Mouse (Mus musculus) retina, adult 2 months (tissue): ENCODE data around the gene Hist1h4n.
A peak's percentile ranks its signal among the peaks of the same experiment; 100 is the strongest.
"Not testable (repeated sequence)": the region's sequence is repeated elsewhere in the genome, so short reads cannot be mapped to it uniquely, and the experiment has no call there.

Source experiments
- DNase-seq: peaks from one replicate; pipeline ENCODE4 v3.0.0-alpha.2; 2012; ENCODE audit warnings: low read depth, low spot score

Gene Hist1h4n

DNA sequence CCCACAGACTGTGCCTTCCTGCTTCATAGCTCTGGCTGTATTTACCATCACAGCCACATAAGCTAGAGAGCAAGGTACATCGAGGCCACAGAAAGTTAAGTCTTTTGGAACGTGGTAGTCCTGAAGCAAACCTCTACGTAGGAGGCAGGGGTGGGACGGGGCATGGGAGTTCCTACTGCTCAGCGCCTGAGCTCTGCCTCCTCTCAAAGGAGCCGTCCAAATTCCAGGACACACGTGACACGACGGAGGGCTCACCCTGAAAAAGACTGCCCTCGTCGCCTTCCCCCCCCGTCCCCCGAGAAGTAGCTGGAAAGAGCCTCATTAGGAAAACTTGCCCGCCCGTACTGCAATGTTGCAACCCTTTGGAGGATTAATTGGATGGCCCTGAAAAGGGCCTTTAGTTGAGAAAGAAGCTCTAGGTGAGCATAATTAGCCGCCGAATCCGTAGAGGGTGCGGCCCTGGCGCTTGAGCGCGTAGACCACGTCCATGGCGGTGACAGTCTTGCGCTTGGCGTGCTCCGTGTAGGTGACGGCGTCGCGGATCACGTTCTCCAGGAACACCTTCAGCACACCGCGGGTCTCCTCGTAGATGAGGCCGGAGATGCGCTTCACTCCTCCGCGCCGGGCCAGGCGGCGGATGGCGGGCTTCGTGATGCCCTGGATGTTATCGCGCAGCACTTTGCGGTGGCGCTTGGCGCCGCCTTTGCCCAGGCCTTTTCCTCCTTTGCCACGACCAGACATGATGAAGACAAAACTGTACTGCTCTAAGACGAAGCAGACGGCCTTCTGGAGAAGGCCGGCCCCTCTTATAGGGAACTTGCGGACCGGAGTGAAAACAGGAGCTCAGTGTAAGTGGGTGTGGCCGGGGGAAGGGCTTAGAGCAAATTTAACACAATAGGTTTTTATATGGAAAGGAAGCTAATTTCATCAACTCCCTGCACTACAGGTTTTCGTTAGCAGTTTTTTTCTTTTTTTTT is at the start of gene Hist1h4n:
Hist1h4n (minus strand) TSS at position 779 of the 977 bp plus-strand sequence.
- not testable (repeated sequence) for DNase-seq

DNA sequence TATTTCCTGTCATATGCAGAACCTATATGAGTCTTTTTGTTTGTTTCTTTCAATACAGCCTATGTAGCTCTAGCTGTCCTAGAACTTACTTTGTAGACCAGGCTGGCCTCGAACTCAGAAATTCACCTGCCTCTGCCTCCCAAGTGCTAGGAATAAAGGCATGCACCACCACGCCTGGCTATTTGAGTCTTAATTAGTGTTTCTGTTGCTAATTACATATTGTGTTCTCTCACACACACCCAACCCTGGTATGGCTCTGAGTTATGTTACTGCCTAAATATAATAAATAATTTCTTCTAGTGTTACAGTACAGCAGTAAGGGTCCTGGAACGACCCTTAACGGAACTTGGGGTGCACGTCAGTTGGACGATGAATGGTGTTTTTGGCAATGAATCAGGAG is 48.7 kb upstream of the Hist1h4n start:
- no peak for DNase-seq

DNA sequence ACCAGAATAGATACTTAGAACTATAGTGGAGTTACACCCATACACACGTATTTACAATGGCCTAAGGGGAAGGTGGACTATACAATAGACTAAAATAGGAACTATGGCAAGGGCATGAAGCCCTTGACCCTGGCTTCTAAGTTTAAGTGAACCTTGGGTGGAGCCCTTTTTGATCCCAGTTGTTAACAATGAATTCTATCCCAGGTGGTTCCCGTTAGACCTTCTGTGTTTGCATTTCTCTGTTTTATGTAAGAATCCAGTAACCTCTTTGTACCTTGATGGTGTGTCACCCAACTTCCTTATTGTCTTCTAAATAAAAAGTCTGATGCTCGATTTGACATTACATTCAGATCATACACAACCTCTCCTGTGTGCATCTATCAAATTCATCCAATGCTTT is 33.5 kb upstream of the Hist1h4n start:
- DNase-seq: not testable (repeated sequence)

DNA sequence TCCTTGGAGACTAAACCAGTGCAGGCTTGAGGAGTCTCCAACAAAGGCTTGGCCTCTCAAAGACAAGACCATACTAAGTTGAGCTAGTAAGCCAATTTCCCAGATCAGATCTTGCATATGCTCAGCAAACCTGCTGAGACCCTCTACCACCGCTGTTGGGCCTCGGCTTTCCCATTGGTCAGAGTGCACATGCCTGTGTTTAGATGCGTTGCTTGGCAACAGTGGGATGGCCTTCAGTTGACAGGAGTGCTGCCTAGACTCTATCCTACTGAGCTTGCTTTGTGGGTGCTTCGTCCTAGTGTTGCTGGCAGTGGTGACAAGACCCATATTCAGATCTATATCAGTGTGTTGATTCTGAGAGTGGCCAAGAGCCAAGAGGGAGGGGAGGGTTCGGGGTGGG is 29.6 kb upstream of the Hist1h4n start:
- no peak for DNase-seq

DNA sequence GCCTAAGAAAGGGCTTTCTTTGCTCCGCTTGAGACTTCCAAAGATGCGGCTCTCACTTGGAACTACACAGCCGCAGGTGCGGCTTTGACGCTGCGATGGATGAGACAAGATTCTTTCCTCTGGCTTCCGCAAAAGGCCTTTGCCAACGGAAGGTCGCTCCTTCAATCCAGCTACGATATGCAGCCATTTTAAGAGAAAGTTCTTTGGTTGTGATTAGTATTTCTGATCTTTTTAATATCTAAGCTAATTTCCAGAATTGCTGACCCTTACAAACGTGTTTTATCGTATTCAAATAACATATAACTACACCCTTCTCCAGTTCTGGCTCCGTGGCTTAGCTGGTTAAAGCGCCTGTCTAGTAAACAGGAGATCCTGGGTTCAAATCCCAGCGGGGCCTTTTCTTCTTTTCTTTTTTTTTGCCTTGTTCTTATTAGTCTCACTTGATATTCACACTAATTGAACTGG is 23.7 kb upstream of the Hist1h4n start:
- DNase-seq: peak; percentile 3

DNA sequence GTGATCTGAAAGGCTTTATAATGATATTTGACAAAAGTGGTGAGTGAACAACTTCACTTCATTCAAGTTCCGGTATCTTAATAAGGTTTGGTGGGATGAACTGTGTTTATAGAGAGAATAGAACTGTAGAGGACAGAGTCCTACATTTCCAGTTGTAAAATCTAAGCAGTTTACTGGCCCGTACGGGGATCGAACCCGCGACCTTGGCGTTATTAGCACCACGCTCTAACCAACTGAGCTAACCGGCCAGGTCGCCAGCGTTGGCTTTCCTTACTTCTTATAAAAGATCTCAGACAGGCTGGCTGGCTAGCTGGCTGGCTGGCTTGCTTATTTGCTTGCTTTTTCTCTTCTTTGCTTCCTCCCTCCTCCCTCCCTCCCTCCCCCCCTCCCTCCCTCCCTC is 23.1 kb upstream of the Hist1h4n start:
- DNase-seq: peak; percentile 2

DNA sequence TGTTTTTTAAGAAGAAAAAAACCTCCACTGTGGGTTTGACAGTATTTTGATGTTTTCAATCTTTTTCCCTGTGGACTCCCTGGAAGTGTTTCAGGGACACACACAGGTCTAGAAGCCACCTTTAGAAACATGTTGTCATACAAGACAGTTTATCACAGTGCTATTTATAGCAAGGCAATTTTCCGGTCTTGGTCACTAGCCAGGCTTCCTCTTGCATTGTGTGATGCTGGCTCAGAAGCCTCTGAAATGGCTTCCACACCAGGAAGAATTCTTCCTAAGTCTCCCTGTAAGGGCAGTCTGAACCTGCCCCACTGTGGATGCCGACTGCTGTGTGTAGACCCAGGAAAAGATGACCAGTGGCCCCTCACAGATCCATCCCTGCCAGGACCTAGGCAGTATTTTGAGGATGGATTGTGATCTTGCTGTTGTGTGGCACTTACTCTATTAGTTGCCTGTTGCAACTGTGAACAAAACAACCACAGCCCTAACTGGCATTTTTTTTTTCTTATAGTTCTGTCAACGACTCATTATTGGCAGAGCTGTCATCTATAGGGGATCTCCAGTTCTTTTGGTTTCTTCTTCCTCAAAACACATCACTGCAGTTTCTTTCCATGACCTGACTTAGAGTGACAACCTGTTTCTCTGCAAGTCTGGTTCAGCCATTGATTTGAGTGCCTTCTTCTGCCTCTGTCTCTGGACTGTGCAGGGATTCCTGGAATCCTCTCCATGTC is 20.4 kb upstream of the Hist1h4n start:
- no peak for DNase-seq

DNA sequence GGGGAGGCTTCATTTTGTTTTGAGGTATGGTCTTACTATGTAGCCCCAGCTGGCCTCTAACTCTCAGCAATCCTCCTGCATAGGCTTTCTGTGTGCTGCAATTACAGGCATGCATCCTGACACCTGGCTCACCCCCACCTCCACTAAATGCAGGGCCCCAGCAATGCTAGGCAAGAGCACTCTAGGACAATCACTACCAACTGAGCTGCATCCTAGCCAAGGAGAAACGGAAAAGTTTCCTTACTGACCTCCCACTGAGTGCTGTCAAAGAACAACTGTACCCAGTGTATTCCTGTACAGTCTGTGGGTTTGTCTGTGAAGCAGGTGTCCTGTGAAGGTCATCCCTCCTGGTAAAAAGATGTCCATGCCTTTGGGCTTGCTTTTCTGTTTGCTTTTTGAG is 18.7 kb upstream of the Hist1h4n start:
- DNase-seq: not testable (repeated sequence)

DNA sequence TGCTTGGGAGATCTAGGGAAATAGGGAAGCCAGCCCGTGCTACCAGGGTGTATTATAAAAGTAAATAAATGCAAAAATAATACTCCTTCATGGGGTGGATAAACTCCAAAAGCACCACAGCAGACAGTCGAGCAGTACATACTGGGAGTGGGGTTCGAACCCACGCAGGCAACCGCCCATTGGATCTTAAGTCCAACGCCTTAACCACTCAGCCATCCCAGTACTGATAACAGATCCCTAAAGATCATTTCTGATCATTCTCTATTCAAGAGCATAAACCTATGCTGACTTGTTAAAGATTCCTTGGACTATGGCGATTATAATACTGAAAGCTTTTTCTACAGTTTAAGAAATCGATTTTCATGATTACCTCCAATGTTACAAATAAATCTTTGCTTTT is 15.9 kb upstream of the Hist1h4n start:
- no peak for DNase-seq

DNA sequence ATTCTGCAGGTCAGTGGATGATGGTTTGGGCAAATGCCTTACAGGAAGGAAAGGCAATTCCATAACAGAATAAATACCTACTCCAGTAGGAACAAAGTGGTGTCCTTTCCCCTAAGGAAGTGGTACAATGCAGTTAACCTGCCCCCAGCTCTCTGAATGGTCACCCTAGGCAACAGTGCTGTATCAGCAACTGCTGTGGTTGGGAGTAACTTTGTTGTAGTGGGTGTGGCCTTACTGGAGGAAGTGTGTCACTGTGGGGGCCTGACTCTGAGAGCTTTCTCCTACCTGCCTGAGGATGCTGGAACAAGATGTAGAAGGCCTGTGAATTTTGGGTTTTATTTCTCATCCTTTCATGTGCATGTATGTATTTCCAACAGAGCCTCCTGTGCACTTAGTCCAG is 14.4 kb upstream of the Hist1h4n start:
- DNase-seq: not testable (repeated sequence)

DNA sequence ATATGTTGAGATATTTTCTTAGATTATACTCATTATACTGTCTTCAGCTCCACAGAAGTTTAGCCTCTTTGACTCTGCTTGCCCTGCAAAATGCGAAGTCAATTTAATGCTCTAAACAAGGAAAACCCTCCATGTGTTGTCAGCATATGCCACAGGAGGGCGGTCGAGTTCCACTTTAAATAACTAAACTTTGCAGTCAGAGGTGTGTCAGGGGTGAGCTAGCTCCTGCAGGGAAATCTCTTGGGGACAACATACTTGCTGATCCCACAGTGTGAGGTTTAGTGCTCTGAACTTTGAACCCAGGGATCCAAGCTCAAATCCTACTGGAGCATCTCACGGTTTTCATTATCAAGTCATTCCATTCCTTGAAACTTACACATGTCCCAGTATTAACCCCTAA is 8.5 kb upstream of the Hist1h4n start:
- DNase-seq: not testable (repeated sequence)

DNA sequence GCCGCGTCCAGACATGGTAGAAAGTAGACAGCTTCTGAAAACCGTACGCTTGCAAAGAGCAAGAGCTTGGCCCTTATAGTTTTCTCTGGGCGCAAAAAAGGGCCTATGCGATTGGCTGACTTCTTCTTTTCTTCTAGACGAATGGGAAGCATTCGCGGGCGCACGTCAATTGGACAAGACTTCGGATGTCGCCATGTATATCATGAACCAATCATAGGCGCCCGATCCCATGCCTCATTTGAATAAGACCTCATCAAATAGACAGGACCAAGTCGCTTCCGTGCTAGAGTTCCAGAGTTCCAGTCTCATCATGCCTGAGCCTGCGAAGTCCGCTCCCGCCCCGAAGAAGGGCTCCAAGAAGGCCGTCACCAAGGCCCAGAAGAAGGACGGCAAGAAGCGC is 1.5 kb upstream of the Hist1h4n start, which contains the start of the genes Hist1h2ap and Hist1h2br:
Hist1h2ap (minus strand) TSS at position 47 of the 400 bp plus-strand sequence.
Hist1h2br (plus strand) TSS at position 283 of the 400 bp plus-strand sequence.
- not testable (repeated sequence) for DNase-seq

DNA sequence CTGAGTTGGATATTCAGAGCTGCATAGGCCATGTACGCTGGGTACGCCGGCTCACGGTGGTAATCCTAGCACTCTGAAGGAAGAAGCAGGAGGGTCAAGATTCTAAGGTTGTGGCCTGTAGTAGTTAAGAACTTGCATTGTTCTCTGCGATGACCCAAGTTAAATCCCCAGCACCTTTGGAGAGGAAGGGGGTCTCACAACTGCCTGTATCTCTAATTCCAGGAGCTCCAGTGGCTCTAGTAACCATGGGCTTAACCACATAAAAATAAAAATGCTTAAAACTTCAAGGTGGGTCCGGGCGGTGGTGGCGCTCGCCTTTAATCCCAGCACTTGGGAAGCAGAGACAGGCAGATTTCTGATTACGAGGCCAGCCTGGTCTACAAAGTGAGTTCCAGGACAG is 1.7 kb downstream of the Hist1h4n start:
- DNase-seq: no peak

DNA sequence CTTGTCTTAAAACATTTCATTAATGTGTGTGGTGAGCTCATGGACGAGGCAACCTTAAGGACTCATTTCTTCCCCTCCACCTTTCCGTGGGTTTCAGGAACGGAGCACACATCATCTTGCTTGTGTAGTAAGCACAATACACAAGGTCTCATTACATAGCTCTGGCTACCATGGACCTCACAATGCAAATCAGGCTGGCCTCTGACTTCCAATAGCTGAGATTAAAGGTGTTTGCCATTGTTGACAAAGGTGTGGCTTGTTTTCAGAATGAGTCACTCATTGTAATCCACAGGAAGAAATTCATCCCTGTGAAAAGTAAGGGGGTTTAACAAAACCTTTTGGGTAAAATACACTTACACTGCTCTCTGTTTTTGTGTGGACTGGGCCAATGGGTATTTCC is 3.5 kb downstream of the Hist1h4n start:
- DNase-seq: no peak

DNA sequence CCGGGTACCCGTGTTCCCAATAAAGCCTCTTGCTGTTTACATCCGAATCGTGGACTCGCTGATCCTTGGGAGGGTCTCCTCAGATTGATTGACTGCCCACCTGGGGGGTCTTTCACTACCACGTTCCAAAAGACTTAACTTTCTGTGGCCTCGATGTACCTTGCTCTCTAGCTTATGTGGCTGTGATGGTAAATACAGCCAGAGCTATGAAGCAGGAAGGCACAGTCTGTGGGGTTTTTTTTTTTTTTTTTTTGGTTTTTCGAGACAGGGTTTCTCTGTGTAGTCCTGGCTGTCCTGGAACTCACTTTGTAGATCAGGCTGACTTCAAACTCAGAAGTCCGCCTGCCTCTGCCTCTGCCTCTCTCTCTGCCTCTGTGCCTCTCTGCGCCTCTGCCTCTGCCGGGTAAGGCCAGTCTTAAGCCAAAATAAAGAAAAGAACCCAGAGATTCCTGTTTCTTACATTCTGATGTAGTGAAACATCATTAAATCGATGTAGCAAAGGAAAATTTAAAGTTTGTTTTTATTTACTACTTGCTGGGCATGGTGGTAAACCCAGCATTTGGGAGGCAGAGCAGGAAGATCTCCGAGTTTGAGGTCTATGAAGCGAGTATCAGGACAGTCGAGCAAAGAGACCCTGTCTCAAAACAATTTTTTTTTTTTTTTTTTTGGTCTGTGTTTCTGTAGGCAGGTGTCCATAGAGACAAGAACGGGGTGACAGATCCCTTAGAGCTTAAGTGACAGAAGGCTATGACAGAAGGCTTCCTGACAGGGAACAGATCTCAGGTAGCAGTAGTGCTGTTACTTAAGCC is 11.7 kb downstream of the Hist1h4n start:
- not testable (repeated sequence) for DNase-seq

DNA sequence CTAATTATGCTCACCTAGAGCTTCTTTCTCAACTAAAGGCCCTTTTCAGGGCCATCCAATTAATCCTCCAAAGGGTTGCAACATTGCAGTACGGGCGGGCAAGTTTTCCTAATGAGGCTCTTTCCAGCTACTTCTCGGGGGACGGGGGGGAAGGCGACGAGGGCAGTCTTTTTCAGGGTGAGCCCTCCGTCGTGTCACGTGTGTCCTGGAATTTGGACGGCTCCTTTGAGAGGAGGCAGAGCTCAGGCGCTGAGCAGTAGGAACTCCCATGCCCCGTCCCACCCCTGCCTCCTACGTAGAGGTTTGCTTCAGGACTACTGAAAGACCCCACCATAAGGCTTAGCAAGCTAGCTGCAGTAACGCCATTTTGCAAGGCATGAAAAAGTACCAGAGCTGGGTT is 19.9 kb downstream of the Hist1h4n start:
- DNase-seq: not testable (repeated sequence)

DNA sequence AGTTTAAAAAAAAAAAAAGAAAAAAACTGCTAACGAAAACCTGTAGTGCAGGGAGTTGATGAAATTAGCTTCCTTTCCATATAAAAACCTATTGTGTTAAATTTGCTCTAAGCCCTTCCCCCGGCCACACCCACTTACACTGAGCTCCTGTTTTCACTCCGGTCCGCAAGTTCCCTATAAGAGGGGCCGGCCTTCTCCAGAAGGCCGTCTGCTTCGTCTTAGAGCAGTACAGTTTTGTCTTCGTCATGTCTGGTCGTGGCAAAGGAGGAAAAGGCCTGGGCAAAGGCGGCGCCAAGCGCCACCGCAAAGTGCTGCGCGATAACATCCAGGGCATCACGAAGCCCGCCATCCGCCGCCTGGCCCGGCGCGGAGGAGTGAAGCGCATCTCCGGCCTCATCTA is 20.5 kb downstream of the Hist1h4n start, which contains the start of gene Hist1h4m:
Hist1h4m (plus strand) TSS at position 208 of the 400 bp plus-strand sequence.
- not testable (repeated sequence) for DNase-seq

DNA sequence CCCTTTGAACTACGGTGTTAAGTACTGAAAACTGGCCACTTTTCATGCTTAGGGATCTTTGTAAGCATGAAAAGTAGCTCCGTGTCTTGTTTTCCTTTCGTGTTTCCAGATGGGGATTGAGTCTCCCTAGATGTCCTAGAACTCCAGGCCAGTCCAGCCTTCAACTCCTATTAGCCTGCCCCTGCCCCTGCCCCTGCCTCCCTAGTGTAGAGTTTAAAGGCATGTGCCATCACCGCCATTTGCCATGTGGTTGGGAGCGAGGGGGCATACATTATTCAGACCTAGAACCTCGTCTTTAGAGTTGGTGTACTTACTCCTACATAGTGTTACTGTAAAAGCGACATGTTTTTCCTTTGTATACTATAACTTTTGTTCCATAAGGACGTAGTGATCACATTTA is 20.9 kb downstream of the Hist1h4n start:
- not testable (repeated sequence) for DNase-seq

DNA sequence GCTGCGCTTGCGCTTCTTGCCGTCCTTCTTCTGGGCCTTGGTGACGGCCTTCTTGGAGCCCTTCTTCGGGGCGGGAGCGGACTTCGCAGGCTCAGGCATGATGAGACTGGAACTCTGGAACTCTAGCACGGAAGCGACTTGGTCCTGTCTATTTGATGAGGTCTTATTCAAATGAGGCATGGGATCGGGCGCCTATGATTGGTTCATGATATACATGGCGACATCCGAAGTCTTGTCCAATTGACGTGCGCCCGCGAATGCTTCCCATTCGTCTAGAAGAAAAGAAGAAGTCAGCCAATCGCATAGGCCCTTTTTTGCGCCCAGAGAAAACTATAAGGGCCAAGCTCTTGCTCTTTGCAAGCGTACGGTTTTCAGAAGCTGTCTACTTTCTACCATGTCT is 21.9 kb downstream of the Hist1h4n start, which contains the start of the genes Hist1h2bq and Hist1h2ao:
Hist1h2bq (minus strand) TSS at position 125 of the 400 bp plus-strand sequence.
Hist1h2ao (plus strand) TSS at position 393 of the 400 bp plus-strand sequence.
- DNase-seq: not testable (repeated sequence)

DNA sequence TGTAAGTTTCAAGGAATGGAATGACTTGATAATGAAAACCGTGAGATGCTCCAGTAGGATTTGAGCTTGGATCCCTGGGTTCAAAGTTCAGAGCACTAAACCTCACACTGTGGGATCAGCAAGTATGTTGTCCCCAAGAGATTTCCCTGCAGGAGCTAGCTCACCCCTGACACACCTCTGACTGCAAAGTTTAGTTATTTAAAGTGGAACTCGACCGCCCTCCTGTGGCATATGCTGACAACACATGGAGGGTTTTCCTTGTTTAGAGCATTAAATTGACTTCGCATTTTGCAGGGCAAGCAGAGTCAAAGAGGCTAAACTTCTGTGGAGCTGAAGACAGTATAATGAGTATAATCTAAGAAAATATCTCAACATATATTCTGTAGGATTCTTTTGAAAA is 28.9 kb downstream of the Hist1h4n start:
- DNase-seq: not testable (repeated sequence)

DNA sequence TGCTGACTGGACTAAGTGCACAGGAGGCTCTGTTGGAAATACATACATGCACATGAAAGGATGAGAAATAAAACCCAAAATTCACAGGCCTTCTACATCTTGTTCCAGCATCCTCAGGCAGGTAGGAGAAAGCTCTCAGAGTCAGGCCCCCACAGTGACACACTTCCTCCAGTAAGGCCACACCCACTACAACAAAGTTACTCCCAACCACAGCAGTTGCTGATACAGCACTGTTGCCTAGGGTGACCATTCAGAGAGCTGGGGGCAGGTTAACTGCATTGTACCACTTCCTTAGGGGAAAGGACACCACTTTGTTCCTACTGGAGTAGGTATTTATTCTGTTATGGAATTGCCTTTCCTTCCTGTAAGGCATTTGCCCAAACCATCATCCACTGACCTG is 34.8 kb downstream of the Hist1h4n start:
- DNase-seq: not testable (repeated sequence)
